Mouse (Mus musculus): ENCODE data around the gene Nxt1. TPM values are rescaled to one million over a fixed set of nuclear protein-coding genes. Genes with fewer than 3 reads are reported as not detected.

The Nxt1 gene
- 9.2 to 17.2 TPM (median 15.0 TPM) in 4 replicates for total RNA-seq (2023; ENCODE audit: inconsistent age)

GRCm38 (mm10) chr2:148672199-148673096, at the start of gene Nxt1:
Nxt1 (plus strand) TSS chr2:148672601.

DNA sequence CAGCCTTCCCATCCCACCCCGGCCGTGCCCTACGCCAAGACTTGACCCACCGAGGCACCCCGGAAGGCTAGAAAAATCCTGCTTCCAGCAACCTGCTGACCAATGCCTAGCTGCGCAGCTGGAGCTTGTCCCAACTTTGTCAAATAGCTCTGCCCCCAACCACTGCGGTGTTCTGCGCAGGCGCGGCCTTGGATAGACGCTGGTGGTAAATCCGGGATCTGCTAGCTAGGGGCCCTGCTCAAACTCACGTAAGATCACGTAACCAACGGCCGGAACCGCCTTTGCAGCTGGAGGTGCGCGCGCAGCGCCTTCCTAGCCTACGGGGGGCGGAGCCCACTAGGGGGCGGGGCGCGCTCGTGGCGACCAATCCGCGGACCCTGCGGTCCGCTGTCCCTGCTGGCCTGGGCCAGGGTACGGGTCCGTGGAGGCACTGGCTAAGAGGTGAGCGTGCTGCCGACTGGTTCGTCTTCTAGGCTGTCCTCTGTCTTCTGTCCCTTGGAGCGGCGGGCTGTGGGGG, 8.4 kb downstream of the Nxt1 start, which contains the start of gene Gzf1:
Gene Gzf1, plus strand, starts transcription at position 249 of the 517 bp plus-strand sequence.

Other genes with a start within 250 kb of the Nxt1 start
- gene Cd93, start 229.0 kb upstream of the Nxt1 start, total RNA-seq (2023; ENCODE audit: inconsistent age): 10.1 to 11.3 TPM (median 10.7 TPM) in 4 replicates
- 9.4 to 12.7 TPM (median 10.3 TPM) in 4 replicates for gene Gzf1, start 8.4 kb downstream of the Nxt1 start, total RNA-seq (2023; ENCODE audit: inconsistent age)
- gene Napb, start 59.9 kb downstream of the Nxt1 start, total RNA-seq (2023; ENCODE audit: inconsistent age): 0.48 to 0.75 TPM (median 0.61 TPM) in 4 replicates
- gene Cstl1, start 77.8 kb downstream of the Nxt1 start, total RNA-seq (2023; ENCODE audit: inconsistent age): not detected in 4 replicates
- not detected in 4 replicates for gene Cst11, start 98.9 kb downstream of the Nxt1 start, total RNA-seq (2023; ENCODE audit: inconsistent age)
- gene 8030411F24Rik, start 109.4 kb downstream of the Nxt1 start, total RNA-seq (2023; ENCODE audit: inconsistent age): not detected in 4 replicates
- gene Cst12, start 116.8 kb downstream of the Nxt1 start, total RNA-seq (2023; ENCODE audit: inconsistent age): not detected in 4 replicates
- gene Cst8, start 126.2 kb downstream of the Nxt1 start, total RNA-seq (2023; ENCODE audit: inconsistent age): not detected in 4 replicates
- gene Cst13, start 147.5 kb downstream of the Nxt1 start, total RNA-seq (2023; ENCODE audit: inconsistent age): not detected in 4 replicates
- not detected in 4 replicates for gene Cst9, start 162.5 kb downstream of the Nxt1 start, total RNA-seq (2023; ENCODE audit: inconsistent age)
- not detected in 4 replicates for gene 9230104L09Rik, start 192.4 kb downstream of the Nxt1 start, total RNA-seq (2023; ENCODE audit: inconsistent age)
- 164 to 193 TPM (median 173 TPM) in 4 replicates for gene Cst3, start 203.1 kb downstream of the Nxt1 start, total RNA-seq (2023; ENCODE audit: inconsistent age)